Mouse (Mus musculus): ENCODE measurements around the gene Cxcr5. TPM values are rescaled to one million over a fixed set of nuclear protein-coding genes. Genes with fewer than 3 reads are reported as not detected.

Gene Cxcr5
- polyA plus RNA-seq, 1 experiment from 2014 or later, result not detected

- no peak overlapping the region for H3K4me2 ChIP-seq (ENCODE audit: low read depth, low read length)
- H3K27ac ChIP-seq (ENCODE audit: low read length), result 0 out of 2 replicates have a peak overlapping the region, but pooled peaks have one; percentile 8
- 50% methylated on average over 5 of the region's 5 CpGs for WGBS (ENCODE audit: insufficient replicate concordance)
- no peaks in the 10 kb centered on the region for H3K36me3 ChIP-seq (ENCODE audit: control insufficient read depth, insufficient read depth)
- no peaks in the 10 kb centered on the region for H3K27me3 ChIP-seq (ENCODE audit: control insufficient read depth, insufficient read depth, low read depth, low read length)
- peaks cover 32% of the 10 kb centered on the region for H3K4me1 ChIP-seq (ENCODE audit: control insufficient read depth, low read depth, low read length)
- H3K9me3 ChIP-seq (replicated peaks; ENCODE audit: control insufficient read depth, low read length), result no peaks in the 10 kb centered on the region
- no peak for ATAC-seq (ENCODE audit: low read depth)
- H3K4me3 ChIP-seq (ENCODE audit: low read depth, low read length), result no peak overlapping the region
- H3K9ac ChIP-seq (ENCODE audit: low read depth, low read length), result no peak overlapping the region
These were observed 50.6 kb downstream of the Cxcr5 start for GRCm38 (mm10) chr9:44510872-44511601.

GRCm38 (mm10) chr9:44510355-44510871 lies 51.3 kb downstream of the Cxcr5 start:
- no peak overlapping the region; the same call in 1 of the 2 replicates for H3K9ac ChIP-seq (ENCODE audit: low read depth, low read length)
- no peaks in the 10 kb centered on the region for H3K27me3 ChIP-seq (ENCODE audit: control insufficient read depth, insufficient read depth, low read depth, low read length)
- H3K4me3 ChIP-seq (ENCODE audit: low read depth, low read length), result peak overlapping the region; percentile 54
- no peaks in the 10 kb centered on the region for H3K36me3 ChIP-seq (ENCODE audit: control insufficient read depth, insufficient read depth)
- WGBS (ENCODE audit: insufficient replicate concordance), result 34% methylated on average over 9 of the region's 9 CpGs
- H3K27ac ChIP-seq (ENCODE audit: low read length), result no peak overlapping the region
- no peak for ATAC-seq (ENCODE audit: low read depth)
- no peaks in the 10 kb centered on the region for H3K9me3 ChIP-seq (replicated peaks; ENCODE audit: control insufficient read depth, low read length)
- peaks cover 28% of the 10 kb centered on the region for H3K4me1 ChIP-seq (ENCODE audit: control insufficient read depth, low read depth, low read length)
- peak overlapping the region; percentile 70 for H3K4me2 ChIP-seq (ENCODE audit: low read depth, low read length)

GRCm38 (mm10) chr9:44509487-44510354 lies 52.0 kb downstream of the Cxcr5 start:
- no peaks in the 10 kb centered on the region for H3K9me3 ChIP-seq (replicated peaks; ENCODE audit: control insufficient read depth, low read length)
- peak overlapping the region; percentile 42 for H3K9ac ChIP-seq (ENCODE audit: low read depth, low read length)
- H3K4me1 ChIP-seq (ENCODE audit: control insufficient read depth, low read depth, low read length), result peaks cover 26% of the 10 kb centered on the region
- peak overlapping the region; percentile 54 for H3K4me3 ChIP-seq (ENCODE audit: low read depth, low read length)
- H3K27ac ChIP-seq (ENCODE audit: low read length), result no peak overlapping the region
- no peak for ATAC-seq (ENCODE audit: low read depth)
- H3K27me3 ChIP-seq (ENCODE audit: control insufficient read depth, insufficient read depth, low read depth, low read length), result no peaks in the 10 kb centered on the region
- H3K36me3 ChIP-seq (ENCODE audit: control insufficient read depth, insufficient read depth), result no peaks in the 10 kb centered on the region
- H3K4me2 ChIP-seq (ENCODE audit: low read depth, low read length), result peak overlapping the region; percentile 70
- 12% methylated on average over 27 of the region's 27 CpGs for WGBS (ENCODE audit: insufficient replicate concordance)

- Histone ChIP-seq H3K9me3 (replicated peaks; ENCODE audit: control insufficient read depth, low read length) (no peaks in the 10 kb centered on the region), H3K4me1 (ENCODE audit: control insufficient read depth, low read depth, low read length) (peaks cover 26% of the 10 kb centered on the region), H3K27ac (ENCODE audit: low read length) (no peak overlapping the region), H3K27me3 (ENCODE audit: control insufficient read depth, insufficient read depth, low read depth, low read length) (no peaks in the 10 kb centered on the region), H3K4me2 (ENCODE audit: low read depth, low read length) (peak overlapping the region; percentile 70; the same call in 1 of the 2 replicates), H3K9ac (ENCODE audit: low read depth, low read length) (no peak overlapping the region), H3K4me3 (ENCODE audit: low read depth, low read length) (no peak overlapping the region), H3K36me3 (ENCODE audit: control insufficient read depth, insufficient read depth) (no peaks in the 10 kb centered on the region)
- 72% methylated on average over 19 of the region's 19 CpGs for WGBS (ENCODE audit: insufficient replicate concordance)
- no peak for ATAC-seq (ENCODE audit: low read depth)
These were observed 52.8 kb downstream of the Cxcr5 start for GRCm38 (mm10) chr9:44508721-44509486.

- Histone ChIP-seq H3K4me2 (ENCODE audit: low read depth, low read length) (no peak overlapping the region), H3K27ac (ENCODE audit: low read length) (no peak overlapping the region), H3K36me3 (ENCODE audit: control insufficient read depth, insufficient read depth) (no peaks in the 10 kb centered on the region), H3K27me3 (ENCODE audit: control insufficient read depth, insufficient read depth, low read depth, low read length) (no peaks in the 10 kb centered on the region), H3K9ac (ENCODE audit: low read depth, low read length) (no peak overlapping the region), H3K4me1 (ENCODE audit: control insufficient read depth, low read depth, low read length) (peaks cover 23% of the 10 kb centered on the region), H3K4me3 (ENCODE audit: low read depth, low read length) (no peak overlapping the region), H3K9me3 (replicated peaks; ENCODE audit: control insufficient read depth, low read length) (no peaks in the 10 kb centered on the region)
- ATAC-seq (ENCODE audit: low read depth), result no peak
- 73% methylated on average over 17 of the region's 18 CpGs for WGBS (ENCODE audit: insufficient replicate concordance)
These were observed 53.5 kb downstream of the Cxcr5 start for GRCm38 (mm10) chr9:44508124-44508619.

- Histone ChIP-seq H3K9me3 (replicated peaks; ENCODE audit: control insufficient read depth, low read length) (no peaks in the 10 kb centered on the region), H3K4me3 (ENCODE audit: low read depth, low read length) (no peak overlapping the region), H3K4me2 (ENCODE audit: low read depth, low read length) (no peak overlapping the region), H3K36me3 (ENCODE audit: control insufficient read depth, insufficient read depth) (no peaks in the 10 kb centered on the region), H3K9ac (ENCODE audit: low read depth, low read length) (no peak overlapping the region), H3K27me3 (ENCODE audit: control insufficient read depth, insufficient read depth, low read depth, low read length) (no peaks in the 10 kb centered on the region), H3K4me1 (ENCODE audit: control insufficient read depth, low read depth, low read length) (peaks cover 20% of the 10 kb centered on the region), H3K27ac (ENCODE audit: low read length) (no peak overlapping the region)
- 79% methylated on average over 6 of the region's 6 CpGs for WGBS (ENCODE audit: insufficient replicate concordance)
- no peak for ATAC-seq (ENCODE audit: low read depth)
These were observed 54.3 kb downstream of the Cxcr5 start for GRCm38 (mm10) chr9:44507345-44507744.

GRCm38 (mm10) chr9:44506566-44506965 lies 55.1 kb downstream of the Cxcr5 start:
- H3K36me3 ChIP-seq (ENCODE audit: control insufficient read depth, insufficient read depth), result no peaks in the 10 kb centered on the region
- WGBS (ENCODE audit: insufficient replicate concordance), result 80% methylated on average over 13 of the region's 13 CpGs
- H3K9me3 ChIP-seq (replicated peaks; ENCODE audit: control insufficient read depth, low read length), result no peaks in the 10 kb centered on the region
- H3K4me1 ChIP-seq (ENCODE audit: control insufficient read depth, low read depth, low read length), result peaks cover 20% of the 10 kb centered on the region
- no peak overlapping the region for H3K27ac ChIP-seq (ENCODE audit: low read length)
- H3K4me3 ChIP-seq (ENCODE audit: low read depth, low read length), result no peak overlapping the region
- ATAC-seq (ENCODE audit: low read depth), result no peak
- no peak overlapping the region for H3K9ac ChIP-seq (ENCODE audit: low read depth, low read length)
- H3K27me3 ChIP-seq (ENCODE audit: control insufficient read depth, insufficient read depth, low read depth, low read length), result no peaks in the 10 kb centered on the region
- no peak overlapping the region for H3K4me2 ChIP-seq (ENCODE audit: low read depth, low read length)

DNA sequence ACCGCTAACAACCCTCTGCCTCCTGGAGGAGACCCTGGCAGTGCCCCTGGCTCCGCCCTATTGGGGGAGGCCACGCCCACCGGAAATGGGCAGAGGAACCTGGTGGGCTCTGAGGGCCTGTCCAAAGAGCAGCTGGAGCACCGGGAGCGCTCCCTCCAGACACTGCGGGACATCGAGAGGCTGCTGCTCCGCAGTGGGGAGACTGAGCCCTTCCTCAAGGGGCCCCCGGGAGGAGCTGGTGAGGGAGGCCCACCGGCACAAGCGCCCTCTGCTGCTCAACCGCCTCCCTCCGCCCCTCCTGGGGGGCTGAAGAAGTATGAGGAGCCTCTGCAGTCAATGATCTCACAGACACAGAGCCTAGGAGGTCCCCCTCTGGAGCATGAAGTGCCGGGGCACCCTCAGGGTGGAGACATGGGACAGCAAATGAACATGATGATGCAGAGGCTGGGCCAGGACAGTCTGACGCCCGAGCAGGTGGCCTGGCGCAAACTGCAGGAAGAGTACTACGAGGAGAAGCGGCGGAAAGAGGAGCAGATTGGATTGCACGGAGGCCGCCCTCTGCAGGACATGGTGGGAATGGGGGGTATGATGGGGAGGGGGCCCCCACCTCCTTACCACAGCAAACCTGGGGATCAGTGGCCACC lies 55.7 kb downstream of the Cxcr5 start:
- no peak for ATAC-seq (ENCODE audit: low read depth)
- Histone ChIP-seq H3K9ac (ENCODE audit: low read depth, low read length) (no peak overlapping the region), H3K27me3 (ENCODE audit: control insufficient read depth, insufficient read depth, low read depth, low read length) (no peaks in the 10 kb centered on the region), H3K9me3 (replicated peaks; ENCODE audit: control insufficient read depth, low read length) (no peaks in the 10 kb centered on the region), H3K27ac (ENCODE audit: low read length) (no peak overlapping the region), H3K36me3 (ENCODE audit: control insufficient read depth, insufficient read depth) (no peaks in the 10 kb centered on the region), H3K4me3 (ENCODE audit: low read depth, low read length) (no peak overlapping the region), H3K4me2 (ENCODE audit: low read depth, low read length) (no peak overlapping the region), H3K4me1 (ENCODE audit: control insufficient read depth, low read depth, low read length) (peaks cover 17% of the 10 kb centered on the region)
- 42% methylated on average over 23 of the region's 23 CpGs for WGBS (ENCODE audit: insufficient replicate concordance)

All from liver, embryonic 16.5 days (tissue).